Mouse (Mus musculus) frontal cortex, adult 2 months (tissue): ENCODE data around the gene Pbx1. TPM values are rescaled to one million over a fixed set of nuclear protein-coding genes. Genes with fewer than 3 reads are reported as not detected.
A peak's percentile ranks its signal among the peaks of the same experiment; 100 is the strongest.
"Not testable (repeated sequence)": the region's sequence is repeated elsewhere in the genome, so short reads cannot be mapped to it uniquely, and the experiment has no call there.

ENCODE experiments used
- DNase-seq, 2 experiments: peaks; one replicate each; pipeline ENCODE4 v3.0.0; 2022; ENCODE audit warnings: low spot score in 1 of 2; ENCODE audit errors: extremely low spot score in 1 of 2
- polyA plus RNA-seq: library from polyadenylated mRNA; depleted of rRNA; stranded (reverse); fragments of >200 nt; gene quantifications from 2 replicates; pipeline ENCODE4 v1.2.3, GENCODE M21; 2012; rRNA removed

Pbx1 gene
- polyA plus RNA-seq = 125 and 130 TPM in 2 replicates

DNA sequence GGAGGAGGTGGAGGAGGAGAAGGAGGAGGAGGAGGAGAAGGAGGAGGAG, at the start of gene Pbx1:
Pbx1 (minus strand) TSS at position 39 of the 49 bp plus-strand sequence.
- DNase-seq = not testable (repeated sequence)

DNA sequence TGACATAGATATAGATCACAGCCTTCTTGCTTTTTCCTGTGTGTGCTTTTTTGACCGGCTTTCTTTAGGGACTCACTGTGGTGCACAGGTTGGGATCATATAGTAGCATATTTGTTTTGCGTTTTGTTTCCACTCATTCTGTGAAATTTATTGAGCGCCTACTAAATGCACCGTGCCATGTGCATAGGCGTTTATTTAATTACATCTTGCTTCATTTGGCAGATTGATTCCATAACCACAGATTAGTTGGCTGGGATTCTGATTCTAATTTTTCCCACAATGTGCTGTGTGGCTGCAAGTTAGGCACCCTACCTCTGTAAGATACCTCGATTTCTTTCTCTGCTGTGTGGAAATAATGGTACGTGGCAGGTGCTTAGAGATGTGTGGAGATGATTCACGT, 47.6 kb upstream of the Pbx1 start:
- DNase-seq = no peak

DNA sequence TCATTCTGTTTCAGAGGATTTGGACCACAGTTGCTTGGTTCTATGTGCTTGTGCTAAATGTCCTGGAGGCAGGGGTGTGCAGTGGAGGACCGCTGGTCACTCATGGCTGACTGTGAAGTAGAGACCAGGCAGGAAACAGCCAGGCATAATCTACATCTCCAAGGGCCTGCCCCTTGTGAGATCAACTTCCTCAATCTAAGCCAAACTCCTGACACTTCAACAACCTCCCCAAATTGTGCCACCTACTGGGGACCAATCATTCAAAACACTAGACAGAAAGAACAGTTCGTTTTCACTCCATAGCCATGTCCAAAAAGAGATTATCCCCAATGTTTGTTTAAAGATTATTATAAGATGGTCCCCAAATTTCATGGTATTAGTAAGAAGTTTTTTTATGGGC, 46.8 kb upstream of the Pbx1 start:
- DNase-seq = no peak

DNA sequence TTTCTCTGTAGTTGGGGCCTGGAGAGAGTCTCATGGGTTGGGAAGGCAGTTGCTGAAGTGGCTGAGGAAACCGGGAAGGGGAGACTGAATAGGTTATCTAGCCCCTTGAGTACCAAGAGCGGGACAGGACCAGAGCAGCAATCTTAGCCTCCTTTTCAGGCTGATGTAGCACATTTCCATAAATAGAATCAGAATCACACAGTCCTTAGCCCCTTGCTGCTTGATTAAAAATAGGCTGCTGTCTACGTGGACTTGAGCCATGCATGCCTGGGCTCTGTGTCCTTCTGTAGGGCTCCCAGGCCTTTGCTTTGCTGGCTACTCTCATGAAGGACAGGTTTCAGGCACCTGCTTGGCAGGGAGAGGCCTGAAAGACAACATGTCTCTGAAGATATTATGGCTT, 44.8 kb upstream of the Pbx1 start:
- no peak for DNase-seq

DNA sequence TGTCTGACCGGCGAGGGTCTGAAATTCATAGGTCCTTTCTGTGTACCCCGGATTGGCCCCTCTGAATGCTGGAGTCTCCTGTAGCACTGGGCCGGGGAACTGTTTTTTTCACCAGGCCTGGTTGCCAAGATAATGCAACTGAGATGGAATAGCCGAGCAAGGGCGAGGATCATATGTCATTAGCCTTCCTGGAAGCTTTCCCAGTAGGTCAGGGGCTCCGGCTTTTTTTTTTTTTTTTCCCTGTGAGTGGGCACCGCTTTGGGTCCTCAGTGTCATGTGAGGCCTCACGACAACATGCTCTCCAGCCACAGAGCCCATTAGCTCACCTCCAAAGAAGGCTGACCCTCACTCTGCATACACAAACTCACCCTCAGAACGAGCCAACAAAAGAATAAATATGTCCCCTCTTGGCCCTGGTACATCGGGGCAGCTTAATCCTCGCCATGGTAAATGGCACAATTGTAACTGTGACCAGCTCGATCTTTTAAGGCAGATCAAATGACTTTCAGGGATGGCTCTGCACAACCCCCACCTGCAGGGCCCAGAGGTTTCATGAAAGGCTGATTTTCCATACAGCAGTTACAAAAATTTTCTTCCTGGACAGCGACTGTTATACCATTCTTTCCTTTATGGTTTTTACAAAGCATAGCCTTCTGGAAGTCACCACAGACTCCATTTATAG, 44.3 kb upstream of the Pbx1 start:
- no peak for DNase-seq

DNA sequence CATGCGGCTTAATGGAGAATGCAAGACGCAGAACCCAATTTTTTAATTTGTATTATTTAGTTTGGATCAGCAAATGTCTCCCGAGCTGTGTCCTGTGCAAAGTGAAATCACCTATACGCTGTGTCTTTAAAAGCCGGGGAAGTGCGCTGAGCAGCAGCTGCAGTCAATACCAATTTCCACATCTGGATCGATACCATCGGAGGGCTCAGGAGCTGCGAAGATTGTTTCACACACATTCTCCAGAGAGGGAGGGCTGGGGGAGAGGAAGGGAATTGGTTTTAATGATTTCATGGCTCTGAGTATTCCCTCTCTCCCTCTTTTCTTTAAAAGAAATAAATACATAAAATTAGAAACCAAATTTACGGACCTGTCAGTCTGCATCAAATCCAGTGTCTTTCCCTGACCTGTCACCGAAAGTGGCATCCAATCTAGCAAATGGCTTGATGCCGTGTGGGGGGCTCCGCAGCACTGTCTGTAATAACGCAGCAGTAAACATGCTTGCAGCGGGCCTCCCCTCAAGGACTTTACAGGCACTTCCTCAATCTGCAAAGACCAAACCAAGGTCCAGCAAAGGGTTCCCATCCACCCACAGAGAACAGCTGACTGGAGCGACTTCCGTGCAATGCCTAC, 43.6 kb upstream of the Pbx1 start:
- DNase-seq = no peak

DNA sequence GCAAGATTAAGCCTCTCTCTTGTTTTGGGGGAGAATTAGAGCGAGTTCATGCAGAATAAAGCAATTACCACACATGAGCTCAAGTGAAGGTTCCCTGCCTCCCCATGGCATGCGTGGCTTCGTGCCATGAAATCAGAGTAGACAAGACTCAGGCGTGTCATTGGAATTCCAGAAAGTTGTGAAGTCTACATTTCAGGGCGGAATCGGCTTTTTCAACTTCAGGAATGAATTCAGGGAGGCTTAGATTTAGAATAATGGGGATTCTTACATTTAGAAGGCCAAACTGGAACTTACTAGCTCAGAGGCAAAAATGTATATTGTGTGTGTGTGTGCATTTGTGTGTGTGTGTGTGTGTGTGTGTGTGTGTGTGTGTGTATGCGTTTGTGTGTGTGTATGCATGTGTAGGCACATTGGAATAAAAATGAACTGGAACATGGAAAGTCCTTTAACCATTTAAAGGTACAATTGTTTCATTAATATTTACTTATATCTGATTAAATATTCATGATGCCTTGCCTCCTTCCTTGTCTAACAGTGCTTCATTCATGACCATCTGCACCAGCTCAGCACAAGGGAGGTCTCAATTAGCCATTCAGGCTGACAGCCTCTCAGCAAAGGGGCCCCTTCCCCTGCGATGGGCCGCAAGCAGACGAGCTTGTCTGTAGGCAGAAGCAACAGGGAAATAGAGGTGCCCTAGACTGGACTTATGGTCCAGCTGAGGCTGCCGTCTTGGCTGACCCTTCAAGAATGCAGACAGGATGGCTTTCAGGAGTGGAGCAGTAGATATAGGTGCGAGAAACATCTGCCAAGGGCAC, 41.4 kb upstream of the Pbx1 start:
- DNase-seq = no peak

DNA sequence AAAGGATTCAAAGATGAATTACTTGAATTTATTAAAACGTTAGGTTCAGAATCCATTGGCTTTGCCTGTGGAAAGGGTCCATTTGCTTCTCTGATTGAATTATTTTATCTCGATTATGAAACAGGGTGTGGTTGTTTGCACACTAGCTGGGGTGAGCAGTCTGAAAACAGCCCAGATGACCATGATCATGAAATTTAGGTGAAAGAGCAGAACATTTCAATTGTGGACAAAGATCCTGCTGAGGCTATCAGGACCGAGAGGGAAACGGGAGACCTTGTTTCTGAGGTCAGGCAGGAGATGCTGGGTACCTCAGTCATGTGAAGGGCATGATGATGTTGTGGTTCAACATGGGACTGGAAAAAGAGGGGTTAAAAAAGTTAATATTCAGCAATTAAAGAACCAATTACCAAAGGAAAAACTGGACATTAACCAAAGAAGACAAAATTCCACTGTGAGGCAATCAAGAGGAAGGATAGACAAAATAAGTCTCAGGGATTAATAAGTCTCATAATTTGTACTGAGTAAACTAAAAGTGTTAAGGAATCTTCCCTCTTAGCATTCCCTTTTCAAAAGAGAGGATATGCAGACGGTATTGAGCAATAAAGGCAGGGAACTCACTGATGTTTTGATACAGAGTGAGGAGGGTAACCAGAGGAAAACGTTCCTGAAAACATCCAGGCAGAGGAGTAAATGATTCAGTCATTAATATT, 40.6 kb upstream of the Pbx1 start:
- no peak for DNase-seq

DNA sequence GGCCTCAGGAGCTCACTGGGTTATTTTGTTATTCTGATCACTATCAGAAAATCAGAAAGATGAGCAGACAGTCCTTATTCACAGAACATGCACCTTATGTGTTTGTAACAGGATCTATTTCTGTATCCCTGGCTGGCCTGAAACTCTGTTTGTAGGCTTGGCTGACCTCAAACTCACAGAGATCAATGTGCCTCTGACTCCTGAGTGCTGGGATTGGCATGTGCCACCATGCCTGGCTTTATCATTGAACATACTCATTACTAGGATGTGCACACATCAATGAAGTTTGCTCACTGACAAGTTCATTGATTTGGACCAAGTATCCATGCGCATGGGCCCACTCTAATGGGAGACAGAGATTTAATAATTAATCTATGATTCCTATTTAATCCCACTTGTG, 27.4 kb upstream of the Pbx1 start:
- DNase-seq = no peak

DNA sequence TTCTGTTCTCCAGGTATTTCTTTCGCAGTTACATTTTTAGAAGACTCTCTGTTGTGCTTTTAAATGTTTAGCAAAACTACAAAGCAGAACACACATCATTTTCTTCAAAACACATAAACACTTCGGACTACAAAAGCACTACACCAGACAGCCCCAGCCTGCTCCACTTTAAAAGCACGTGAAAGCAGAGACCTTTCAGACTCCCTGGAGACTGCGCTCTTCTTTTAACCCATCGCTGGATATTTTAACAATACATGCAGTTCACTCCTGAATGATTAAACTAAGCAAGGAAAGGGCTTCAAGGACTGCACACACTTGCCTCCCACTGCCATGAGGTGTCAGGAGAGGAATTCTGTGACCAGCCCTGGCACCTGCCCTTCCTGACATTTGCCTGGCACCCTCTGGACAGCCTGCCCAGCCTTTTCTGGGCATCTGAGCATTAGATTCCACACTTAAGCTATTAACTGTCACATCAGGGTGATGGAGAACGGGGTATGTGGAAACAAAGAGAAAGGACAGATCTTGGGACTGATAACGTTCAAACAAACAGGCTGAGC, 25.2 kb upstream of the Pbx1 start:
- no peak for DNase-seq

DNA sequence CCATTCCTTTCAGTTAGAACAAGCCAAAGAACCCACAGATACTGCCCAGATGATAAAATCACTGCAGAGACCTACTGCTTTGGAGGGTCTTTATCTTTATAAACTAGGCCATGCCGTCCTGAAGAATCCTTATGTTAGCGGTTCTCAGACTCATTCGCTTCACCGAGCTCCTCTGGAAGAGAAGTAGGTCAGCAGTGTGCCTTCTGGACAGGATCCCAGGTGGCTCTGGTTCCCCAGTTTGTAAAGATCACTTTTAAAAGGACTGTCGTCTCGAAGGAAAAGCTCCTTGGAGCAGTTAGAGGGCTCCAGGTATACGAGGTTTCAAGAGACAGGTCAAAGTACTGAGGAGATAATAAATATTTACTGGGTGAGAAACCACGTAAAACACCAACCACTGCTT, 23.1 kb upstream of the Pbx1 start:
- DNase-seq = no peak

DNA sequence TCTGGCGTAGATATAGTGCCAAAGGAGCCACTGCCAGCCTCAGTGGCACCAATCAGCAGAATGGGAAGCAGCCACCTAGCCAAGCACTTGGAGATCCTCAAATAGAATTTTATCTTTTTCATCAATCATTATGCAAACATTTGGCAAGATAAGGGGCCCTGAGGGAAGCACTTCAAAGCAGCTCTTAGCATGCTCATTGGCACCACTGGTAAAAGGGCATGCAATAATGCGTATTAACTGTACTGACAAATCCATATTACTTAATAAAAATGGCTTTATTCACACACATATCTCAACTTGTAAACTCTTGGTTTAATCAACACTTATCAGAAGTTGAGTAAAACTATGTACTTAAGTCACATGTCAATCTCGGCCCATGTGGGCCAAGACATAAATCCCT, 1.6 kb upstream of the Pbx1 start:
- DNase-seq = no peak

DNA sequence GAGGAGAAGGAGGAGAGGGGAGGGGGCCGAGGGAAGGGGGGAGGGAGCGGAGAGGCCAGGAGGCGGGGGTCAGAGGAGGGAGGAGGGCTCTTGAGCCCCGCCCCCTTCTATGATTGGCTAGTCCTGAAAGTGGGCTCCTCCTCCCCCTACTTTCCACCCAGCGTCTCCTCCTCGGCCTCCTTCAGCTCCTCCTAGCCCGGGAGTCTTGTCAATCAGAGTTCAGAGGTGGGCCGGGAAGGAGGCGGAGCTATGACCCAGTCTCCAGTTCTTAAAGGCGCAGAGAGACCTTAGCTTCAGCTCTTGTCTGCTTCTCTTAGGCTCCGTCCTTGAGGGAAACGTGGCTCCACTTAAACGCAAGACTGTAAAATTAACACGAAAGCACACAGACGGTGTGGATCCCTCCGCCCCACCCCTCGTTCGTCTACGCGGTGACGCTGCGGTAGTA, 233 bp upstream of the Pbx1 start:
- peak; percentile 98 for DNase-seq

DNA sequence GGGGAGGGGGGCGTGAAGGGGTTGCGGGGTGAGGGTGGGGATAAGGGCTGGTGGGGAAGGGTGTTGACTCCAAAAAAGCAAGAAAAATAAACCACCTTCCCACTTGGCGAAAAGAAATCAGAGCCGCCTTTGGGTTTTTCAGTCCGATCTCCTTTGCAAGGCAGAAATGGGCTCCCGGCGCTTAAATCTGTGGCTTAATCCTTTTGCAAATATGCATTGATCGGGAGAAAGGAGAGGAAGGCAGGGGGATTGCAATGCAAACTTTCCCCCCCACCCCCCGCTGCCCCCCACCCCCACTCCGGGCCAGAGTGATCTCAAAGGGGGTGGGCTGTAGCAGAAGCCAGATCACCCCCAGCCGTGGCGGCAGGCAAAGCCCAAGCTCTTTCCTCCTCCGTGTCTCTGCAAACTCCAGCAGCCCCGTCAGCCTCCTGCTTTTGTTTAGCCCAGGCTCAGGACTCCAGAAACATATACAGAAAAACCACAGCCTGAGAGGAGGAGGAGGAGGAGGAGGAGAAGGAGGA, 299 bp downstream of the Pbx1 start:
- peak; percentile 58 to 79 for DNase-seq

DNA sequence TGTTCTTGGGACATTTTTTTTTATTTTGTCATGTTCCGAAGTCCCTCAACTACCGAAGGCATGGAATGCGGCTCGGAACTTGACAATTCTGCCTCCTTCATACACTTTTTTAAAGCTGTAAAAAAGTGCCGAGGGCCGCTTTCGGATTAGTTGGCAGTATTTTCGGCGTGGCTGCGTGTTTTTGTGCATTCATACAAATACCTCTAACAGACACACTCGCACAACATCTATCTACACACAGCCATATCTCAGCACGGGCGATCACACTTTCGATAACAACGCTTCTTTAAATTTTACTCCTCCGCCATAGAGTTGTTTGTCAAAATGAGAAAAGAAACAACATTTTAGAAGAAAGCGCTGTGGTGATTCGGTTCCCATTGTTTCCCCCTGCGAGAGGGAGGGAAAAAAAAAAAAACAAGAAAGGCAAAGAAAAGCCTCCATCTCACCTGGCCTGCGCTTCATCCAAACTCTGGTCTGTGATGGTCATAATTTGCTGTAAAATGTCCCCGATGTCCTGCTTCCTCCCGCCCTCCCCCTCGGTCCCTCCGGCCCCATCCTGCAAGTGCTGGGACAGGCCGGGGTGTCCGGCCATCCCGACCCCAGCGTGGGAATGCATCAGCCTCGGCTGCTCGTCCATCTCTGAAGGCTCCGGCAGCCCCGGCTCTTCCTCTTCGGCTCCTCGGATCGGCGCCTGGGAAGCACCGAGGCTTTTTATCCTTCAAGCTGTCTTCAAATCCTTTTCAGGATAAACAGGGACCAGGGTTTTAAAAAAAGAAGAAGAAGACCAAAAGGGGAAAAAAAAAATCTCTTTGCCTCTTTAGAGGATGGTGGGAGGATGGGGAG, 981 bp downstream of the Pbx1 start:
- no peak for DNase-seq

DNA sequence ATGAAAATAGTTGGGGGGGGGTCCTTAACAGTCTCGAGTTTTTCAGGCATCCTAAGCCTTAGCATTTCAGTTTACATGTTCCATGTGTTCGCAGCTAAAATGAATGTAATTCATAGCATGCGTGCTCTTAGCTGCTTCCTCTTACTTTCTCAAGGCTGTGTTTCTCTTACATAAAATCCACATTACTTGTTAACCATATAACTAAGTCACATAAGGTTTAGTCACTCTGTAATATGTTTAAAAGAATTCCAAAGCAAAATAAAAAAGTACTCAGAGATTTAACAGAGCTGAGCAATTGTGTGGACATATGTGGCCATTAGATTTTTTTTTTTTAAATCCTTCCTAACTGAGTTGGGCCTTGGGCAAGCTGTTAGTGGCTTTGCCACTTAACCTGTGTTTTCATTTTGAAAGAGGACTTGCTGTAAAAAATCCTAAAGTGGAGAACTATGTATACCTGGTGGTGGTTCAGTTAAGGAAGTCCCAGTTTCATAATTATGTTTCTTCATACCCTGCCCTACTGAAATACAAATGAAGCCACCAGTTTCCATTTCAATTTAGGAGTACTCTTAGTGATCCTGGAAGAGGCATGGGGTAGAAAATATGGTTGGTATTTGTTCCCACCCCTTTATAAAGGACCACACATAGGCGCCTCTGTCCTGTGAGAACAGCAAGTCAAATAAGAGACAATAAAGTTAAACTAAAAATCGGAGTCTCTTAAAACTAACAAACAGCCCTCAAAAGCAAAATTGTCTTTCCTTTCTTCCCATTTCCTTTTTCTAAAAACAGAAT, 2.0 kb downstream of the Pbx1 start:
- DNase-seq = no peak

DNA sequence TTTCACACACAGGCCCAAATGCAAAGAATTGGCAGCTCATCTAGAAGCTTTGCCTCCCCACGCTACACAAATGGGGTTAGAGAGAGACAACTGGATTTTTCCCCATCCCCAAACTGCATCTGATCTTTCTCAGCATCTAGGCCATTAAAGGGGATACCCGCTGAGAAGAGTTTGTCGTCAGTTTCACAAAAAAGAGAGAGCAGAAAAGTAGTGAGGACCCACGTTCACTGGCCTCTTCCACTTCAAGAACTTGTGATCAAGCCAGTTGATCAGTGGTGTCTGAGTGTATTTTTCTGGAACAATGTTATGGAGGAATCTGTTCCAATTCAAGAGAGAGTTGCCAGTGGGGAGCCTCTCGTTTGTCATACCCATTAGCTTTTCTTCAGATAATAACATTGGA, 2.7 kb downstream of the Pbx1 start:
- DNase-seq = no peak

DNA sequence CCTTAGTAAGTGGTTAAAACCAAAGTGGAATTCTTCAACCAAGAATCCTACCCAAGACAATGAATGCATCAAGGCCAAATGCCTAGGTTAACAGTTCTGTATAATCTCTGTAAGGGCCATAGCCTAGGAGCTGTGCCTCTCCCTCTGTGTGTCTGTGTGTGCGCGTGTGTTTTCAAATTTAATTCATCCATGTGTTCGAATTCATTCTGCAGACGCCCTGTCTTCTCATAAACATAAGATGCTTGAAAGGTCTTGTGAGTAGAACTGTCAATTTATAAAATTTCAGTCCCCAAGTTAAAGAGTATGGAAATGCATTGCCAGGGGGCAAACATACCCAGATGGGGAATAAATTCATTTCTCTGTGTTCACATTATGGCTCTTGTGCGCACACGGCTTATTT, 3.8 kb downstream of the Pbx1 start:
- no peak for DNase-seq

DNA sequence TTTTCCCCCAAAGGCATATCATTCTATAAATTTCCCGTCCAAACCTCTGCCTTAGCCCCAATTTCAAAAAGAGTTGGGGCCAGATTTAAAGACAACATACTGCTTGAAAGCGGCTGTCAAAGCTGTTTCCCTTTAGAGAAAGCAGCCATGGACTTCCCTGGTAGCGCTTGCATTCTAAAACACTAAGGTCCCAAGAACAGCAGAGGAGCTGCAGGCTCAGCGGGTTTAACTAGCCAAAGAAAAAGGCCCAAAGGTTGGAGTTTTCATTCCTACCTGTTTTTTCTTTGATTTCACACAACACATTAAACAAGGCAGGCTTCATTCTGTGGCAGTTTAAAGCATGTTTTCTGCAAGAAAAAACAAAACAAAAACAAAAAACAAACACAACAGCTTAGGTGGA, 4.5 kb downstream of the Pbx1 start:
- no peak for DNase-seq

DNA sequence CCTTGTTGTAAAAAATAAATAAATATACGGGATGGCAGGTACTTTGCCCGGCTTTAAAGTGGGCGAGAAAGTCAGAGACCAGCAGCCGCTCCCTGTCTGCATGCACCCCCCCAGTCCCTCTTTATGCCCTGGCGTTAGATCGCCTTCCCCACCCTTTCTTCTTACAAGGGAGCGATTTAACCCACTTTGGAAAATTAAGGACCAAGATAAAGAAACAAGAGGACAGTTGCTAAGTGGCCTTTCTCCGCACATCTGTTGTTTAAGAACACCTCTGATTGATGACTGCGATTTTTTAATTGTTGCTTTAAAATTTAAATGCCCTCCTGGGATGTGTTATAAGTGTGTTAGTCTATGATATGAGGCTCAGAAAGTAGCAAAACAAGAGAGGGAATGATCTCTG, 5.2 kb downstream of the Pbx1 start:
- no peak for DNase-seq
